Mouse (Mus musculus) spleen, postnatal 4 days (tissue): ENCODE measurements around the gene Surf1.
A peak's percentile ranks its signal among the peaks of the same experiment; 100 is the strongest.

ENCODE experiments used
- DNase-seq, 2 experiments: peaks; one replicate each; pipeline ENCODE4 v3.0.0; 2022; ENCODE audit warnings: low spot score in 2 of 2

Gene Surf1

GRCm38 (mm10) chr2:26915927-26916728 is at the start of gene Surf1, which contains the start of gene Surf2:
Gene Surf1 (minus strand): TSS chr2:26916530.
Gene Surf2 (plus strand): TSS chr2:26916367.
- peak; percentile 72 to 86 for DNase-seq

- DNase-seq = no peak
Observed at GRCm38 (mm10) chr2:26964724-26965370, 48.5 kb upstream of the Surf1 start.

DNA sequence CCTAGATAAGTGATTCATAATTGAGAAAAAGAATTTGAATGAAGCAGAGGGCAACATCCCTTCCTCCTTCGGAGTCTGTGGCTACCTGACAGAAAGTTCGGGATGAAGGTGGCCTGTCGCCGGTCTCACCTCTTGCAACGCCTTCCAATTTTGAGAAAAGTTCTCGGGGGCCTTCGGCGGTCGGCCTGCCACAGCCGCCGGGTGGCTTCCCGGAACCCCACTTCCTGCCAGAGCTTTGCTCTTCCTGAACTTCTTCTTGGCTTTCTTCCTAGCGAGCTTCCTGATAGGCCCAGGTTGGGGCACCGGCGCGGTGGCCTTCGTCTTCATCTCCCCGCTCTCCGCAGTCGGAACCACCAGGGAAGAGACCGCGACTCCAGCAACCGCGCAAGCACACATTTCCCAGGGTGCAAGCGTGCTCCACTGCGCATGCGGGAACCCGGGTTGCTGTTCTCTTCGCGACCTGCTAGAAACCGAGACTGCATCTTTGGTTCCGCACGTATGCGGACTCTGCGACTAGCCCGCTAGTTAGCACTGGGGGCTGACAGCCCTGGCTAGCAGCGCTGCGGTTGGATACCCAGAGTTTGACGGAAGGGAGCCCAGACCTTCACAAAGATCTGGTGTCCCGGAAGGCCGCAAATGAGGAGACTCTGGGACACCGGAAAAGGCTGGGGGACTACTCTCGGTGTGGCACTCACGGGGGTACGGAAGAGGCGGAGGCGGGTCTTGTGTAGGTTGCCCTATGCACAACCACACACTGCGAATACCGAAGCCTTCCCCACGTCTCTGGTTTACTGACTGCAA is 47.8 kb upstream of the Surf1 start, which contains the start of gene Rexo4:
Gene Rexo4, minus strand, starts transcription at position 464 of the 801 bp plus-strand sequence.
- peak; percentile 92 to 98 for DNase-seq

DNA sequence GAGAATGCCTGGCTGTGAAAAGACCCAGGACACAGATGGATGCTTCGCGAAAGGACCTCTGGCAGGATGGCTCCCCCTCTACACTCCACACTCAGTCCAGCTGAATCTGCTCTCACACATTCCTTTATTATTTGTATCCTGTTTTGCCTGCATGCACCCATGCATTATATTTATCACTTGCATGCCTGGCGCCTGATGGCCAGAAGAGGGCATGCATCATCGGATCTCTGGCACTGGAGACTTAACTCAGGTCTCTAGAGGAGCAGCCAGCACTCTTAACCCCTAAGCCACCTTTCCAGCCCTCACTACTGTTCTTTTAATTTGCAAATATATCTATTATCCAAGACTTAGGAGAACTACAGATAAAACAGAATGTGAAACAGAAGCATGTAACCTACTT is 44.4 kb upstream of the Surf1 start:
- no peak for DNase-seq

DNA sequence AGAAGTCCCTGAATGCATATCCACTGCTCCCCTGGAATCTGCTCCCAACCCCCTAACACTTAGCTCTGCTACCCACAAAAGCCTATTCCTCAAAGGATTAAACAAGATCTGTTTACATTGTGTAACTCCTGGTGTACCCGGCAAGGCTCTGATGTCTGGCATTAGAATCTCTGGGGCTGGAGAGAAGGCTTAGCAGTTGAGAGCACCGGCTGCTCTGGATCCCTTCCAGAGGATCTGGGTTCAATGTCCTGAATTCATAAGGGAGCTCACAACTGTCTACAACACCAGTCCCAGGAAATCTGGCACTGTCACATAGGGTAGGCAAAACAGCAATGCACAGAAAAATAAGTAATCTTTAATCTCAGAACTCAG is 41.1 kb upstream of the Surf1 start:
- DNase-seq = no peak

DNA sequence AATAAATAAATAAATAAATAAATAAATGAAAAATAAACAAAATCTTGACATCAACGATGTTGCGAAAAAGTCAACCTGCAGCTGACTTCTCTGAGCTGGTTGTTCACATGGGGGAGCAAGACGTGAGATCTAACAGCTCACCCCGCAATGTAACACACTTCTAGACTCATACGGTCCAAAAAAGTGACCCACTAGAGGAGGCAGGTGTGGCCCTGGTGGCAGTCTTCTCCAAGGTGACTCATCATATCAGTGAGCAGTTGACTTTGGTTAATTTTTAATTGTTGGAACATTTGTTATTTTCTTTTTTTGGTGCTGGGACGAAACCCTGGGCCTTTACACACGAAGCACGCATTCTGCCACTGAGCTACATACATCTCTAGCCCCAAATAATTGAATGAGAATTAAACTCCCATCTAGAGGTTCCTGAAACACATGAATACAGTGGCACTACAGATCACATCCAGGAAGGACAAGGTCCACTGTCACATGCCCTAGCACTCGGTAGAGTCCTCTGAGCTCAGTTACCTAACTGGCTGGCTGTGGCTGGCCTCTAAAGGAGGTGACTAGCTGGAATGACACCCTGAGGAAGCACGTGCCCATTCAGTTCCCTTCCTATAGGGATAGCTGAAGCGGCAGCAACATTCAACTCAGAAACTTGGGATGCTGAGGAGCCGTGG is 40.6 kb upstream of the Surf1 start:
- DNase-seq = no peak

DNA sequence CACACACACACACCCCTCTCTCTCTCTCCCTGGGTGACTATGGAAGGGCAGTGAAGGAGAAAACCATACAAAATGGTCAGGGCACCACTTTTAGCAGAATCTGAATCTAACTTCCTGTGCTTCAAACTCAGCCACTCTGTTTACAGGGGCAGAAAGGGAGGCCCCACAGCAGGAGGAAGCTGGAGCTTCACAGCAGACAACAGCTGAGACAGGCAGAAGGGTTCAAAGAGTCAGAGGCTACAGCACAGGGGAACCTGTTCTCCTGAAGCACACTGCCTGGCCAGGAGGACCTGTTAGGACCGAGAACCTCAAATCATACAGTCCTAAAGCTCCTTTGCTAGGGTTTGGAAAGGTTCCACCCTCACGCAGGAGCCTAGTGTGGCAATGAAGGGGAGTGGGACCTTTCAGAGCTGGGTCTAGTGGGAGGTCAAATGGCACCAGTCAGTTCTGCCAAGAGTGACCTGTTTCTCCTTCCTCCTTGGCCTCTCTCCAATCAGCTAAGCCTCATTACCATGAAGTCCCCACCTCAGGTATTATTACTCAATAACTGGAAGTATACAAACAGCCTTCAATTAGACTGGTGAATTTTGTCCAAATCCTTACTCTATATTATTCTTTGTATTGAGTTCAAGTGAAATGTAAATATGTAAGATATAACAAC is 38.5 kb upstream of the Surf1 start:
- no peak for DNase-seq

GRCm38 (mm10) chr2:26952866-26953265 is 36.5 kb upstream of the Surf1 start:
- DNase-seq = no peak

DNA sequence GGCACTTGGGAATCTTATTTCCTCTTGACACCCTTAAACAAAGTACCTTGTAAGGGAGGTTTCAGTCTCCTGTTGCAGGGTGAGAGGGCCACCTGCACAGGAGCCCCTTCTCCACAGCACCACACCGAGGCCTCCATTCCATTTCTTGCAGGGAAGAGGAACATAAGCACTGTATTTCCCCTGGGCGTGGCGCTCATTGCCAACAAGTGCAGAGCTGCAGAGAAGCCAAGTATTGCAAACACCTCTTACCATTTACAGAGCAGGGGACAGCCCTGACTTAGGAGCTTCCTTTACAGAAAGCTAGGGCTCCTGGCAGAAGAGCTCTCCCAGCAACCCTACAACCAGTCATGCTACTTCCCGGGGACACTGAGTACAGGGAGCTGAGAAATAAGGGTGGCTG is 35.9 kb upstream of the Surf1 start:
- no peak for DNase-seq

GRCm38 (mm10) chr2:26951346-26951905 is 35.1 kb upstream of the Surf1 start:
- no peak for DNase-seq

- no peak for DNase-seq
Observed at GRCm38 (mm10) chr2:26950411-26950810, 34.1 kb upstream of the Surf1 start.

- no peak for DNase-seq
Observed at GRCm38 (mm10) chr2:26943253-26943652, 26.9 kb upstream of the Surf1 start.

- DNase-seq = peak in 1 of 2 experiments; percentile 23
Observed at GRCm38 (mm10) chr2:26941539-26941938, 25.2 kb upstream of the Surf1 start.

- no peak for DNase-seq
Observed at GRCm38 (mm10) chr2:26936425-26936824, 20.1 kb upstream of the Surf1 start.

DNA sequence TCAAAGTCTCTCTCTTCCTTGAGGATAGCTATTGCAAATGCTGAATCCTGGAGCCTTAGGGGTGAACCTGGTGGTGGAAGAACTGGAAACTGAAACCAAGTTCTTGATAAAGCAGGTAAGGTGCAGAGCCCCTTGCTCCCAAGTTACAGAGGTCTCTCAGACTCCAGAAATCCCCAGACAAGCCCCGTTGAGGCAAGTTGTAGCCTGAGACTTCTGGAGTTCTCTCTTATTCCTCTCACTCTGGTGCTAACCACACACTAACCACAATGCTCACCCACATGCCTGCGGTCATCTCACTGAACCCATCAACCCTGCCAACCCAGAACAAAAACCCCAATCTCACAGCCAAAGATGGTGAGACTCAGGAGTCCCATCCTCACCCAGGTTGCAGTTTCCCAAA is 19.0 kb upstream of the Surf1 start:
- no peak for DNase-seq

DNA sequence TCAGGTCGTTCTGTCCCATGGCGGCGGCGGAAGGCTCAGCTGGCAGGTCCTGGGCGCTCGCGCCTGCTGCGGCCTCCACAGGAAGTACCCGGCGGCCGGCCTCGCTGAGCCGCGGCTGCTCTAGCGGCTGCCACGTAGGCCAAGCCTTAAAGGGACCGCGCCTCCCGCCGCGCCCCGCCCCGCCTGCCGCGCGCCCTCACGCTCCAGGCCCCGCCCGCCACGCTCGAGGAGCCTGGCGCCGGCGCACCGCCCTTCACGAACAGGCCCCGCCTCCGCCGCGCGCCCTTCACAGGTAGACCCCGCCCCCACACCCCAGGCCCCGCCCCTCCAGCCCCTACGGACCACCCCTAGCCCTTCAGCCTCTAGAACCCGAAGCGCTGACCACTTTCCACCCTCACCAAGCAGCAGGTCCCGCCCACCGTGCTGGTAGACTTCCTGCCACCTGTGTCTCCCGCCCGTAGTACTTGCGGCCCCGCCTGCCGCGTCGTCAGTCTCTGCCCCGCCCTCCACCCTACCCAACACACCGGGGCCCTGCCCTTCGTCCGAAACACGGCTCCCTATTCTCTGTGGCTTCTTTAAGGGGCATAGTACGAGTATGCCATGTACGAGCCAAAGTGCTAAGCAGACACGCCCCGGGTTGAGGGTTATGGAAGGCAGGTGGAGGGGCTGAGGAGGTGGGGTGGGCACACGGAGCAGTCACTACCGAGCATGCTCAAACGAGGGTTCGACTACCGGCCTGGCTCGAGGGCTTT is 17.1 kb upstream of the Surf1 start, which contains the start of the genes Surf4 and Stkld1:
Gene Surf4, minus strand, starts transcription at position 625 of the 752 bp plus-strand sequence.
Gene Stkld1, plus strand, starts transcription at position 744 of the 752 bp plus-strand sequence.
- DNase-seq = peak; percentile 93 to 97

- peak; percentile 45 to 80 for DNase-seq
Observed at GRCm38 (mm10) chr2:26932473-26933303, 16.4 kb upstream of the Surf1 start.

DNA sequence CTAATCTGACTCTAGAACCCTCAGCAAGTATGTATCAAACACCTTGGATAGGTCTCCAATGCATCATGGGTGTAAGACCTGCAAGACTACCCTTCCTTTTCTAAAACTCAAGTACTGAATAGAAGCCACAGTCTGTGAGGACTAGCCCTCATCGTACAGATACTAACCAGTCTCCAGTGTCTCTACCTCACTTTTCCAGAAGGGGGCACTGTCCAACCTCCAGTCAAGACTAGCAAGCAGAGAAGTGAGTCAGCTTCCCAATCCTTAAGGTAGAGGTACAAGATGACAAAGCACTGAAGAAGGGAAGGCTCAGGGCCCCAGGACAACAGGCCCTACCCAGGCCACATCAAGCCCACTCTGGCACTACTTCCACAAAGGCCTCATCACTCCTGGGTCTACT is 14.1 kb upstream of the Surf1 start:
- peak; percentile 78 to 88 for DNase-seq
